In the genomic region with DNA sequence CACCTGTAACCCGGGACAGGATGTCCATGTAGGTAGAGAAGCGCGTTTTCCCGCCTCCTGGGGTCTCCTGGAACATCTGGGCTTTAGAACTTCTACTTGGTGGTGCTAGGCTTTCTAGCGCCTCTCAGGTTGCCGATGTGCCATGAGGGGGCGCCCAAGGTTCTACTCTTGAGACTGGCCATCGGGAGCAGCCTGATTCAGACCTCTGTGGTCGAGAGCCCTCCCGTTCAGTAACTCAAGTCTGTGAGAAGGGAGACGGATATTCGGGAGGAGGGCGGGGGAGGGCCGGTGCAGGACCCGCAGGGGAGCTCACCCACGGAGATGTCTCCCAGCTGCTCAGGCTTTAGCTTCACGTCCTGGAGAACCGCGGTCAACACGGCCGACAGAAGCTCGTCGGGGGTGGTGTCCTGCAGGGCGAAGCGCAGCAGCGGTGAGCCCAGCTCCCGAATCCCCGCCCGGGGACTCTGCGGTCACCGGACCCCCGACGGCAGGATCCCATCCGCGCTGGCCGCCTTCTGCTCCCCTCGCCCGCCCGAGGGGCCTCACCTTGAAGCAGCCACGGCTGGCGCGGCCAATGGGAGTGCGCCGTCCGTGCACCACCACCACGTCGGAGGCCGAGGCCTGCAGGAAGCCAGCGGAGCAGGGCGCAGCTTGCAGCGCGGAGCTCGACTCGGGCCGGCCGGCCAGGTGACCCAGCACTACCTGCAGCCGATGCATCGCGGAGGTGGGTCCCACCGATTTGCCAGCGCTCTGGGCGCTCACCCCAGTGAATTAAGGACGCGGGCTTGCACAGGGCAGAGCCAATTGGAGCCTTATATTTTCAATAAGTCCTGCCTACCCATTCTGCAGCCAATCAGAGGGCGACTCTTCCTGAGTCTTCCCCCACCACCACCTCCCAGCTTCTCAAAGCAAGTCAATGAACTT, we compare ENCODE assay signal across 8 mouse cellular contexts. TPM values are rescaled to one million over a fixed set of nuclear protein-coding genes. Genes with fewer than 3 reads are reported as not detected.
A peak's percentile ranks its signal among the peaks of the same experiment; 100 is the strongest.
DNase-seq lines count a peak whose midpoint lies in the region; ATAC-seq and TF ChIP-seq lines count a peak whose summit lies in the region.

A gene (minus strand): TSS at position 816 of the 924 bp plus-strand sequence.

- no peaks in the 10 kb centered on the region for H3K36me3 ChIP-seq in heart, embryonic 11.5 days (ENCODE audit: control insufficient read depth, insufficient read depth, low read length)
- H3K36me3 ChIP-seq in kidney, embryonic 15.5 days = no peaks in the 10 kb centered on the region
- peaks cover 25% of the 10 kb centered on the region for H3K36me3 ChIP-seq in liver, adult 2 months (ENCODE audit: control insufficient read depth, insufficient read depth, low read length)
- H3K36me3 ChIP-seq in stomach, embryonic 16.5 days (ENCODE audit: control insufficient read depth, insufficient read depth, low read length) = no peaks in the 10 kb centered on the region

- TF ChIP-seq CTCF in brain, embryonic 14.5 days (IDR thresholded peaks at IDR 0.05; ENCODE audit: borderline replicate concordance, extremely low read depth, insufficient read depth, insufficient read length) = peak; percentile 78
- peak; percentile 73 for TF ChIP-seq CTCF in liver, adult 2 months (IDR thresholded peaks at IDR 0.05; ENCODE audit: low read depth, low read length)

- no peak within 1 kb of the TSS for H3K9ac ChIP-seq in heart, embryonic 11.5 days (ENCODE audit: low read depth, low read length)
- peak within 1 kb of the TSS; percentile 49; the same call in 1 of the 2 replicates for H3K9ac ChIP-seq in kidney, embryonic 15.5 days
- H3K9ac ChIP-seq in liver, adult 2 months (ENCODE audit: low read depth, low read length) = peak within 1 kb of the TSS; percentile 88
- peak within 1 kb of the TSS; percentile 52 for H3K9ac ChIP-seq in stomach, embryonic 16.5 days (ENCODE audit: low read length)

- peak within 1 kb of the TSS; percentile 76 for H3K4me2 ChIP-seq in heart, embryonic 11.5 days
- peak within 1 kb of the TSS; percentile 88 for H3K4me2 ChIP-seq in kidney, embryonic 15.5 days
- H3K4me2 ChIP-seq in stomach, embryonic 16.5 days (ENCODE audit: low read depth, low read length) = peak within 1 kb of the TSS; percentile 60

- 1% methylated on average over 65 of the region's 65 CpGs for WGBS in heart, embryonic 11.5 days (ENCODE audit: insufficient replicate concordance)
- WGBS in kidney, embryonic 15.5 days = under 1% methylated on average over 64 of the region's 65 CpGs
- WGBS in liver, adult 2 months = 1% methylated on average over 65 of the region's 65 CpGs
- under 1% methylated on average over 65 of the region's 65 CpGs for WGBS in stomach, embryonic 16.5 days

- H3K27ac ChIP-seq in heart, embryonic 11.5 days (ENCODE audit: low read depth, low read length) = no peak within 1 kb of the TSS
- H3K27ac ChIP-seq in kidney, embryonic 15.5 days = peak within 1 kb of the TSS; percentile 27; the same call in 1 of the 2 replicates
- peak within 1 kb of the TSS; percentile 81 for H3K27ac ChIP-seq in liver, adult 2 months (replicated peaks; ENCODE audit: insufficient read depth, low read depth, low read length)
- H3K27ac ChIP-seq in stomach, embryonic 16.5 days (ENCODE audit: low read length) = no peak within 1 kb of the TSS

- H3K27me3 ChIP-seq in heart, embryonic 11.5 days (ENCODE audit: control insufficient read depth, insufficient read depth, low read length) = peaks cover 19% of the 10 kb centered on the region
- H3K27me3 ChIP-seq in kidney, embryonic 15.5 days = peaks cover 3% of the 10 kb centered on the region; the same call in 1 of the 2 replicates
- H3K27me3 ChIP-seq in liver, adult 2 months (ENCODE audit: control insufficient read depth, insufficient read depth, low read length) = no peaks in the 10 kb centered on the region
- no peaks in the 10 kb centered on the region for H3K27me3 ChIP-seq in stomach, embryonic 16.5 days (ENCODE audit: control insufficient read depth, insufficient read depth, low read length)

- ATAC-seq in heart, embryonic 11.5 days (replicated peaks; ENCODE audit: insufficient number of reproducible peaks, low FRiP score, low TSS enrichment) = peak; percentile 35; the same call in 1 of the 2 replicates
- peak; percentile 90 for ATAC-seq in kidney, embryonic 15.5 days (replicated peaks; ENCODE audit: low FRiP score)
- peak; percentile 80 for ATAC-seq in stomach, embryonic 16.5 days (ENCODE audit: insufficient read depth, low FRiP score)

- H3K9me3 ChIP-seq in heart, embryonic 11.5 days (replicated peaks; ENCODE audit: control insufficient read depth, low read length) = no peaks in the 10 kb centered on the region
- H3K9me3 ChIP-seq in kidney, embryonic 15.5 days (replicated peaks) = no peaks in the 10 kb centered on the region
- H3K9me3 ChIP-seq in stomach, embryonic 16.5 days (replicated peaks; ENCODE audit: control insufficient read depth, low read length) = no peaks in the 10 kb centered on the region

- H3K4me3 ChIP-seq in heart, embryonic 11.5 days (ENCODE audit: low read depth, low read length) = peak within 1 kb of the TSS; percentile 48
- H3K4me3 ChIP-seq in kidney, embryonic 15.5 days (replicated peaks) = peak within 1 kb of the TSS; percentile 60
- peak within 1 kb of the TSS; percentile 66 for H3K4me3 ChIP-seq in liver, adult 2 months (ENCODE audit: insufficient read depth, low read depth, low read length)
- peak within 1 kb of the TSS; percentile 48 for H3K4me3 ChIP-seq in stomach, embryonic 16.5 days (replicated peaks; ENCODE audit: low read length)

- H3K4me1 ChIP-seq in heart, embryonic 11.5 days (ENCODE audit: control insufficient read depth, insufficient read depth, low read length) = no peaks in the 10 kb centered on the region
- H3K4me1 ChIP-seq in kidney, embryonic 15.5 days = peaks cover 3% of the 10 kb centered on the region; the same call in 1 of the 2 replicates
- peaks cover 41% of the 10 kb centered on the region for H3K4me1 ChIP-seq in liver, adult 2 months (ENCODE audit: control insufficient read depth, insufficient read depth, low read length)
- H3K4me1 ChIP-seq in stomach, embryonic 16.5 days (ENCODE audit: control insufficient read depth, insufficient read depth, low read length) = no peaks in the 10 kb centered on the region

- peak; percentile 40 for DNase-seq in A20 (ENCODE audit: low read depth, low spot score)
- peak; percentile 85 for DNase-seq in brain, embryonic 14.5 days (ENCODE audit: low read depth)
- peak; percentile 58 for DNase-seq in fat pad, adult 2 months (ENCODE audit: extremely low read depth, low read depth, low spot score)
- DNase-seq in liver, adult 2 months (ENCODE audit: extremely low read depth, low read depth, low spot score) = peak; percentile 99
- DNase-seq in naive thymus-derived CD4-positive, alpha-beta T cell, adult 2 months (ENCODE audit: low read depth) = peak; percentile 22

- TF ChIP-seq POLR2A in brain, embryonic 14.5 days (IDR thresholded peaks at IDR 0.05; ENCODE audit: borderline replicate concordance, extremely low read depth, insufficient read depth, insufficient read length, poor library complexity, severe bottlenecking) = no peak
- TF ChIP-seq POLR2A in liver, adult 2 months (IDR thresholded peaks at IDR 0.05; ENCODE audit: extremely low read depth, insufficient read depth, low read length) = peak; percentile 95

- H3K79me2 ChIP-seq in liver, adult 2 months (ENCODE audit: control insufficient read depth, insufficient read depth, low read length) = no peaks in the 10 kb centered on the region

RNA-seq across cellular contexts. Expression of the gene that starts here (rescaled TPM):
- 1.4 and 2.1 TPM in 2 replicates for polyA plus RNA-seq in brain, embryonic 14.5 days (2012; rRNA removed)
- 0.50 TPM in 1 of 2 replicates, not detected in the other for polyA plus RNA-seq in heart, embryonic 11.5 days (2014; fragmentation: Nextera tagmentation; extraction: Ambion mirVana)
- polyA plus RNA-seq in kidney, embryonic 15.5 days (2015; fragmentation: Nextera tagmentation; extraction: Ambion mirVana) = 26.9 and 30.5 TPM in 2 replicates
- 755 and 780 TPM in 2 replicates for total RNA-seq in liver, adult 2 months (2014; rRNA removed)
- 1,396 and 1,582 TPM in 2 replicates for polyA plus RNA-seq in liver, adult 2 months (2012; rRNA removed)
- 1.7 and 2.3 TPM in 2 replicates for polyA plus RNA-seq in stomach, embryonic 16.5 days (2015; fragmentation: Nextera tagmentation; extraction: Ambion mirVana)

Comparison
In these comparisons a context has a peak if more than half of its experiments do, and no peak if none do; other contexts are left out.
1. RNA of the gene that starts here (polyA plus RNA-seq): 1,396 to 1,582 TPM in liver, adult 2 months; 26.9 to 30.5 TPM in kidney, embryonic 15.5 days, 1.7 to 2.3 TPM in stomach, embryonic 16.5 days, 1.4 to 2.1 TPM in brain, embryonic 14.5 days and 0.50 TPM in heart, embryonic 11.5 days; every median in the first group is over 10 times any median in the second.
2. Peak in ATAC-seq, H3K4me3 ChIP-seq and H3K4me2 ChIP-seq in heart, embryonic 11.5 days; RNA of the gene not detected or under 1 TPM.
3. DNase-seq: peak in every context shown above with its lines; median percentile 99 in liver, adult 2 months; 85 in brain, embryonic 14.5 days; 58 in fat pad, adult 2 months; 40 in A20; 22 in naive thymus-derived CD4-positive, alpha-beta T cell, adult 2 months.
4. ATAC-seq: peak in every context shown above with its lines; median percentile 90 in kidney, embryonic 15.5 days; 80 in stomach, embryonic 16.5 days; 35 in heart, embryonic 11.5 days.
5. H3K27ac ChIP-seq: peak in kidney, embryonic 15.5 days (single experiment) and liver, adult 2 months (single experiment); none in heart, embryonic 11.5 days (single experiment) and stomach, embryonic 16.5 days (single experiment).
6. Peak in every context shown above with its lines, with median percentiles within 50 percentile points of each other: H3K4me2 ChIP-seq and H3K4me3 ChIP-seq.